Comparison of ENCODE assay signal across 21 mouse cellular contexts in the genomic region with DNA sequence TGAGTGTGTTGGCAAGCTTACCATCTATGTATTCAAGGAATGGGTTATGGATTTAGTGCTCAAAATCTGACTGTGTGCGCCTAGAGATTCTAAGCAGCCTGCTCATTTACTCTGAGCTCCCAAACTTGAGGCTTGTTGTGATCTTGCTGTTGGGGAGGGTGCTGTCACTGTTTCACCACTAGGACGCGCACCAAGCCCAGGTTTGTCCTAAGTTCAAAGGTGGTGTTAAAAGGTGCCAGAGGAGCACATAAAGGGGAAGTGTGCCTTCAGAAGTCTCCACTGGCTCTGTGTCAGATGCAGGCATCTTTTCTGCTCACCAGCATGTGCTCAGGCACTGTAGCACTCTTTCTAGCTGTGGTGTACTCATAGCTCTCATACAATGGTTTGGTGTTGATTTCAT. TPM values are rescaled to one million over a fixed set of nuclear protein-coding genes. Genes with fewer than 3 reads are reported as not detected.
A peak's percentile ranks its signal among the peaks of the same experiment; 100 is the strongest.
DNase-seq lines count a peak whose midpoint lies in the region; ATAC-seq and TF ChIP-seq lines count a peak whose summit lies in the region.
"Had no signal": no experiment of that assay in that cellular context is flagged by ENCODE, and none has a peak within 500 bp of the region (broad histone marks: within the 10 kb centered on the region; RNA-seq: fewer than 3 reads in every experiment).

No protein-coding gene starts in this region.

- TF ChIP-seq EP300 in lung, postnatal 0 days (IDR thresholded peaks at IDR 0.05), result no peak

- peak; percentile 27; the same call in 1 of the 2 replicates for TF ChIP-seq CTCF in lung, postnatal 0 days (IDR thresholded peaks at IDR 0.05)

- no peaks in the 10 kb centered on the region for H3K9me3 ChIP-seq in lung, postnatal 0 days (ENCODE audit: low read length)
- H3K9me3 ChIP-seq: embryonic facial prominence, embryonic 12.5 days; kidney, embryonic 15.5 days; liver, embryonic 15.5 days had no signal

- H3K4me2 ChIP-seq in lung, postnatal 0 days (replicated peaks; ENCODE audit: low read depth, low read length), result no peak overlapping the region
- H3K4me2 ChIP-seq: embryonic facial prominence, embryonic 12.5 days; kidney, embryonic 15.5 days; liver, embryonic 15.5 days had no signal

- H3K4me3 ChIP-seq in lung, postnatal 0 days (ENCODE audit: low read depth, low read length), result no peak overlapping the region
- H3K4me3 ChIP-seq: embryonic facial prominence, embryonic 12.5 days; kidney, embryonic 15.5 days; liver, embryonic 15.5 days; myocyte had no signal

- no peak for ATAC-seq in lung, postnatal 0 days
- ATAC-seq: hindbrain, embryonic 16.5 days had no signal

- 66% methylated on average over 3 of the region's 3 CpGs for WGBS in lung, postnatal 0 days

- no peak for DNase-seq in lung, postnatal 0 days (ENCODE audit: low spot score)
- DNase-seq in lung, postnatal 25 days (ENCODE audit: low spot score), result no peak
- DNase-seq in T-cell, adult 2 months (ENCODE audit: low spot score), result peak; percentile 4
- DNase-seq in spleen, postnatal 4 days (ENCODE audit: low spot score in 2 of 2), result peak; percentile 17 to 68
- DNase-seq in gastrocnemius, postnatal 10 days, result no peak
- DNase-seq in cerebellum, adult 11-12 months, result no peak
- no peak for DNase-seq in layer of hippocampus, postnatal 25 days (ENCODE audit: extremely low spot score in 1 of 2, low spot score in 1 of 2)
- DNase-seq: adrenal gland, postnatal 10 days; cerebellum, postnatal 14 days; layer of hippocampus, adult 9-11 months; right cerebral cortex, postnatal 14 days had no signal

- H3K27ac ChIP-seq in lung, postnatal 0 days (ENCODE audit: low read length), result no peak overlapping the region
- H3K27ac ChIP-seq: embryonic facial prominence, embryonic 12.5 days; kidney, embryonic 15.5 days; liver, embryonic 15.5 days had no signal

- H3K4me1 ChIP-seq in lung, postnatal 0 days (ENCODE audit: insufficient read depth, low read depth, low read length), result no peaks in the 10 kb centered on the region
- H3K4me1 ChIP-seq: embryonic facial prominence, embryonic 12.5 days; kidney, embryonic 15.5 days; liver, embryonic 15.5 days had no signal

- no peaks in the 10 kb centered on the region for H3K36me3 ChIP-seq in lung, postnatal 0 days (ENCODE audit: insufficient read depth, low read length)
- H3K36me3 ChIP-seq: embryonic facial prominence, embryonic 12.5 days; kidney, embryonic 15.5 days; liver, embryonic 15.5 days had no signal

- no peak overlapping the region for H3K9ac ChIP-seq in lung, postnatal 0 days (replicated peaks; ENCODE audit: low read depth)
- H3K9ac ChIP-seq: embryonic facial prominence, embryonic 12.5 days; kidney, embryonic 15.5 days; liver, embryonic 15.5 days had no signal

- no peaks in the 10 kb centered on the region for H3K27me3 ChIP-seq in lung, postnatal 0 days (replicated peaks; ENCODE audit: insufficient read depth, low read length)
- H3K27me3 ChIP-seq: embryonic facial prominence, embryonic 12.5 days; kidney, embryonic 15.5 days; liver, embryonic 15.5 days had no signal

RNA-seq across cellular contexts. Expression of a gene that starts 8.0 kb away (rescaled TPM):
- polyA plus RNA-seq in lung, postnatal 0 days (2015; fragmentation: Nextera tagmentation; extraction: Ambion mirVana), result 0.13 and 0.14 TPM in 2 replicates
- total RNA-seq in gastrocnemius, postnatal 10 days (2021), result not detected
- total RNA-seq in layer of hippocampus, postnatal 25 days (2021), result not detected
- total RNA-seq: adrenal gland, postnatal 10 days; gastrocnemius, postnatal 4 days; left cerebral cortex, postnatal 36 days had no signal
- polyA plus RNA-seq: embryonic facial prominence, embryonic 12.5 days; frontal cortex, adult 2 months; heart, embryonic 14.5 days; hindbrain, embryonic 16.5 days; kidney, embryonic 15.5 days; liver, embryonic 15.5 days; myocyte; stomach, embryonic 14.5 days had no signal

RNA-seq across cellular contexts. Expression of a gene that starts 39.9 kb away (rescaled TPM):
- not detected in 2 replicates for polyA plus RNA-seq in lung, postnatal 0 days (2015; fragmentation: Nextera tagmentation; extraction: Ambion mirVana)
- total RNA-seq in gastrocnemius, postnatal 10 days (2021), result not detected
- not detected for total RNA-seq in layer of hippocampus, postnatal 25 days (2021)
- total RNA-seq: adrenal gland, postnatal 10 days; gastrocnemius, postnatal 4 days; left cerebral cortex, postnatal 36 days had no signal
- polyA plus RNA-seq: embryonic facial prominence, embryonic 12.5 days; frontal cortex, adult 2 months; heart, embryonic 14.5 days; hindbrain, embryonic 16.5 days; kidney, embryonic 15.5 days; liver, embryonic 15.5 days; myocyte; stomach, embryonic 14.5 days had no signal

Comparison
In these comparisons a context has a peak if more than half of its experiments do, and no peak if none do; other contexts are left out.
1. DNase-seq: peak in T-cell, adult 2 months (single experiment) and spleen, postnatal 4 days (2 of 2); none in lung, postnatal 0 days (single experiment), lung, postnatal 25 days (single experiment), gastrocnemius, postnatal 10 days (single experiment), cerebellum, adult 11-12 months (single experiment) and layer of hippocampus, postnatal 25 days (0 of 2).